Mouse (Mus musculus) bone marrow, adult 2 months (tissue): Measurements from ENCODE around the gene Ajap1.

Experiments
- CTCF ChIP-seq: fragments of 200-500 bp; IDR thresholded peaks from 2 replicates; pipeline ENCODE4 v1.5.1; 2011; ENCODE audit warnings: low read length, control low read depth; ENCODE audit not compliant: control insufficient read depth, insufficient read depth
- POLR2A ChIP-seq: fragments of 200-500 bp; IDR thresholded peaks from 2 replicates; pipeline ENCODE4 v1.6.1; 2011; ENCODE audit warnings: low read depth, mild to moderate bottlenecking, control low read depth, low read length, borderline replicate concordance; ENCODE audit not compliant: control insufficient read depth

DNA sequence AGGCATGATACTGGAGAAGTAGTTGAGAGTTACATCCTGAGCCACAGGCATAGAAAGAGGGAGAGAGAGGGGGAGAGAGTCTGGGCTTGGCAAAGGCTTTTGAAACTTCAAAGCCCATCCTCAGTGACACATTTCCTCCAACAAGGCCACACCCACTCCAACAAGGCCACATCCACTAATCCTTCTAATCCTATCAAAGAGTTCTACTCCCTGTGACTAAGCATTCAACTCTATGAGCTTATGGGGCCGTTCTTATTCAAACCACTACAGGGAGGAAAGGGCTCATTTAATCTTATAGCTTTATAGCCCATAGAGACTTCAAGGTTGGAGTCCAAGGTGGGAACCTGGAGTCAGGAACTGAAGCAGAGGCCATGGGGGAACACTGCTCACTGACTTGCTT, 39.0 kb upstream of the Ajap1 start:
- TF ChIP-seq CTCF: no peak
- TF ChIP-seq POLR2A: no peak
